Mouse (Mus musculus) heart, embryonic 11.5 days (tissue): ENCODE results near the gene Cd2. TPM values are rescaled to one million over a fixed set of nuclear protein-coding genes. Genes with fewer than 3 reads are reported as not detected.

Source experiments
- ATAC-seq: fragments of 200-750 bp; cut with Nextera tagmentation; replicated peaks from 2 replicates; pipeline ENCODE4 v1.8.0; 2017; ENCODE audit warnings: moderate library complexity; ENCODE audit not compliant: insufficient number of reproducible peaks, low FRiP score, low TSS enrichment
- H3K27ac ChIP-seq: fragments of 300-500 bp; sonication (generic); 2 replicates; pipeline ENCODE4 v1.5.1; 2014; ENCODE audit warnings: mild to moderate bottlenecking, low read depth, low read length
- H3K27me3 ChIP-seq: fragments of 300-500 bp; sonication (generic); 2 replicates; pipeline ENCODE4 v1.6.1; 2014; ENCODE audit warnings: mild to moderate bottlenecking, low read length, mixed read lengths; ENCODE audit not compliant: control insufficient read depth, insufficient read depth
- H3K36me3 ChIP-seq: fragments of 300-500 bp; sonication (generic); 2 replicates; pipeline ENCODE4 v1.6.1; 2014; ENCODE audit warnings: mild to moderate bottlenecking, low read length, moderate library complexity, mixed read lengths; ENCODE audit not compliant: control insufficient read depth, insufficient read depth
- H3K4me1 ChIP-seq: fragments of 300-500 bp; sonication (generic); 2 replicates; pipeline ENCODE4 v1.6.1; 2014; ENCODE audit warnings: low read length; ENCODE audit not compliant: control insufficient read depth, insufficient read depth
- H3K4me2 ChIP-seq: fragments of 300-500 bp; sonication (generic); 2 replicates; pipeline ENCODE4 v1.6.1; 2014; ENCODE audit warnings: mild to moderate bottlenecking, moderate library complexity
- H3K4me3 ChIP-seq: fragments of 300-500 bp; sonication (generic); 2 replicates; pipeline ENCODE4 v1.5.1; 2014; ENCODE audit warnings: low read depth, low read length
- H3K9ac ChIP-seq: fragments of 300-500 bp; sonication (generic); 2 replicates; pipeline ENCODE4 v1.6.1; 2014; ENCODE audit warnings: mild to moderate bottlenecking, low read depth, low read length, moderate library complexity
- H3K9me3 ChIP-seq: fragments of 300-500 bp; sonication (generic); replicated peaks from 2 replicates; pipeline ENCODE4 v1.6.1; 2016; ENCODE audit warnings: low read length; ENCODE audit not compliant: control insufficient read depth
- WGBS: fragments of 180-500 bp; shearing (Covaris S2); extraction: QIAGEN DNeasy Blood & Tissue Kit; methylation state at CpG from one replicate; pipeline ENCODE4 v1.1.7; 2014; ENCODE audit not compliant: insufficient replicate concordance; 5-methylcytosine and 5-hydroxymethylcytosine counted together
- polyA plus RNA-seq: library from polyadenylated mRNA; unstranded; fragments of >200 nt; fragmentation: Nextera tagmentation; extraction: Ambion mirVana; gene quantifications from 2 replicates; pipeline ENCODE4 v1.2.1, GENCODE M21; 2014

Gene Cd2
- polyA plus RNA-seq, 1 experiment from 2014 or later: 0.20 TPM

- no peak overlapping the region for H3K4me2 ChIP-seq
- ATAC-seq: no peak
- no peaks in the 10 kb centered on the region for H3K9me3 ChIP-seq
- H3K27me3 ChIP-seq: no peaks in the 10 kb centered on the region
- H3K4me3 ChIP-seq: no peak overlapping the region
- H3K9ac ChIP-seq: no peak overlapping the region
- no peak overlapping the region for H3K27ac ChIP-seq
- H3K4me1 ChIP-seq: no peaks in the 10 kb centered on the region
- WGBS: 84% methylated on average over 5 of the region's 5 CpGs
- no peaks in the 10 kb centered on the region for H3K36me3 ChIP-seq
Observed at GRCm38 (mm10) chr3:101233424-101233823, 54.3 kb downstream of the Cd2 start.

- Histone ChIP-seq H3K4me3 (no peak overlapping the region), H3K9ac (no peak overlapping the region; the same call in 1 of the 2 replicates), H3K27me3 (no peaks in the 10 kb centered on the region), H3K36me3 (no peaks in the 10 kb centered on the region), H3K27ac (no peak overlapping the region), H3K4me1 (no peaks in the 10 kb centered on the region), H3K4me2 (no peak overlapping the region), H3K9me3 (no peaks in the 10 kb centered on the region)
- WGBS: 36% methylated on average over 8 of the region's 8 CpGs
- no peak for ATAC-seq
Observed at GRCm38 (mm10) chr3:101232570-101232969, 55.2 kb downstream of the Cd2 start.

DNA sequence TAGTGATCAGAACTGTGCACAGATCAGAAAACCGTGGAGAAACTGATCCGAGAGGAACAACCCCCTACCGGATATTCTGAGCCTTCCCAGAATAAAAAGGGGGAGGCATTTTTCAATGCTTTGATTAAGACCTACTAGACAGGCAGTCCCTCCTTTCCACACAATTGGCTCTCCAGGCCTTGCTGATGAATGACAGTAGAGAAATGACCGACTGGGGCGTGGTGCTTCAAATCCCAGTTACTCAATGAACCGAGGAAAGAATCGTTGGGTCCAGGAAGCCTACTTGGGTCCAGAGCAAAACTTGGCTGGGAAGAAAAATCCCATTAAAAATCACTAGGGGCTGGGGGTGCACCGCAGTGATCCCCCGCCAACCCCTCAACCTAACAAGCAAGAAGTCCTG, 57.5 kb downstream of the Cd2 start:
- no peak for ATAC-seq
- no peak overlapping the region for H3K27ac ChIP-seq
- WGBS: 72% methylated on average over 9 of the region's 9 CpGs
- H3K4me2 ChIP-seq: no peak overlapping the region
- H3K27me3 ChIP-seq: no peaks in the 10 kb centered on the region
- no peaks in the 10 kb centered on the region for H3K9me3 ChIP-seq
- no peak overlapping the region for H3K9ac ChIP-seq
- H3K4me3 ChIP-seq: no peak overlapping the region
- H3K36me3 ChIP-seq: no peaks in the 10 kb centered on the region
- H3K4me1 ChIP-seq: no peaks in the 10 kb centered on the region

- H3K4me3 ChIP-seq: no peak overlapping the region
- no peaks in the 10 kb centered on the region for H3K4me1 ChIP-seq
- H3K4me2 ChIP-seq: no peak overlapping the region
- WGBS: 53% methylated on average over 5 of the region's 5 CpGs
- no peaks in the 10 kb centered on the region for H3K27me3 ChIP-seq
- ATAC-seq: no peak
- H3K9ac ChIP-seq: no peak overlapping the region
- H3K9me3 ChIP-seq: no peaks in the 10 kb centered on the region
- H3K36me3 ChIP-seq: no peaks in the 10 kb centered on the region
- no peak overlapping the region for H3K27ac ChIP-seq
Observed at GRCm38 (mm10) chr3:101229551-101229930, 58.2 kb downstream of the Cd2 start.

DNA sequence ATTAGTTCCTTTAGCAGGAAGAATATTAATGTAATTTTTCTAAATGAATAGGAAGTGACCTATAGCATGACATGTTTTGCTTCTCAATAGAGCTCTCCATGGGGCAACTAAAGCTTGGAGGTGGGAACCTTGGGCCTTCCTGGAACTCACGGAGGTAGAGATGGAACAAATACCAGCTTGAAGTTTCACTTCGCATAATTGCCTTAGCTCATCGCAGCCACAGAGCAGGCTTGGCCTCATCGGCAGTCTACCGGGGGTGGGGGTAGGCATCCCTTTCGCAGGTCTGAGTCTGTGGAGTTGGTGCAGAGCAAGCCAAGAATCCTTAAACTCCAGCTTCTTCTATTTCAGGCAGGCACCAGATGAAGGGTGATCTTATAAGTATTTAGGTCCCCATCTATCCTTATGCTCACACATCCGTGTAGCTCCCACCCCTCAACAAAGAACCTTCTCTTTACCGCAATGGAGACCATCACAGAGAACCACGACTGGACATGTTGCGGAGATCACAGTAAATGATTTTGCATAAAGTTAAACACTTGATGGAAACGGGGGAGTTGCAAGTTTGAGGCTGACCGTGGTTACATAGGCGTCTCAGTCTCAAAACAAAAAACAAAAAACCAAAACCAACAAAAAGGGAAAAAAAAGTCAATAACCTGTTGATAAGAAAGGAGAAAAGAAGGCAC, 58.7 kb downstream of the Cd2 start:
- H3K9me3 ChIP-seq: no peaks in the 10 kb centered on the region
- WGBS: 79% methylated on average over 13 of the region's 13 CpGs

GRCm38 (mm10) chr3:101228066-101228465, 59.7 kb downstream of the Cd2 start:
- no peak for ATAC-seq
- Histone ChIP-seq H3K9ac (no peak overlapping the region), H3K27ac (no peak overlapping the region), H3K4me1 (no peaks in the 10 kb centered on the region), H3K36me3 (no peaks in the 10 kb centered on the region), H3K4me2 (no peak overlapping the region), H3K9me3 (no peaks in the 10 kb centered on the region), H3K4me3 (no peak overlapping the region), H3K27me3 (no peaks in the 10 kb centered on the region)
- 83% methylated on average over 5 of the region's 5 CpGs for WGBS

More for the DNA sequence above, 58.7 kb downstream of the Cd2 start:
- no peaks in the 10 kb centered on the region for H3K27me3 ChIP-seq
- H3K4me3 ChIP-seq: no peak overlapping the region
- no peak overlapping the region for H3K27ac ChIP-seq
- no peak for ATAC-seq
- no peaks in the 10 kb centered on the region for H3K4me1 ChIP-seq
- no peaks in the 10 kb centered on the region for H3K36me3 ChIP-seq
- H3K4me2 ChIP-seq: no peak overlapping the region
- no peak overlapping the region for H3K9ac ChIP-seq

Other genes with a start within 250 kb of the Cd2 start
- gene Ptgfrn, start 177.7 kb downstream of the Cd2 start, polyA plus RNA-seq: 7.4 and 8.3 TPM in 2 replicates
- gene Igsf3, start 89.1 kb upstream of the Cd2 start, polyA plus RNA-seq: 28.1 and 31.3 TPM in 2 replicates